Mouse (Mus musculus) ES-Bruce4 (cell line): ENCODE results near the gene Zfp362.

ENCODE experiments used
- CTCF ChIP-seq: IDR thresholded peaks from one replicate; pipeline ENCODE4 v1.8.1; 2011; ENCODE audit warnings: low read depth, low read length
- POLR2A ChIP-seq: IDR thresholded peaks from one replicate; pipeline ENCODE4 v1.8.1; 2011; ENCODE audit warnings: low read length; ENCODE audit not compliant: insufficient read depth

DNA sequence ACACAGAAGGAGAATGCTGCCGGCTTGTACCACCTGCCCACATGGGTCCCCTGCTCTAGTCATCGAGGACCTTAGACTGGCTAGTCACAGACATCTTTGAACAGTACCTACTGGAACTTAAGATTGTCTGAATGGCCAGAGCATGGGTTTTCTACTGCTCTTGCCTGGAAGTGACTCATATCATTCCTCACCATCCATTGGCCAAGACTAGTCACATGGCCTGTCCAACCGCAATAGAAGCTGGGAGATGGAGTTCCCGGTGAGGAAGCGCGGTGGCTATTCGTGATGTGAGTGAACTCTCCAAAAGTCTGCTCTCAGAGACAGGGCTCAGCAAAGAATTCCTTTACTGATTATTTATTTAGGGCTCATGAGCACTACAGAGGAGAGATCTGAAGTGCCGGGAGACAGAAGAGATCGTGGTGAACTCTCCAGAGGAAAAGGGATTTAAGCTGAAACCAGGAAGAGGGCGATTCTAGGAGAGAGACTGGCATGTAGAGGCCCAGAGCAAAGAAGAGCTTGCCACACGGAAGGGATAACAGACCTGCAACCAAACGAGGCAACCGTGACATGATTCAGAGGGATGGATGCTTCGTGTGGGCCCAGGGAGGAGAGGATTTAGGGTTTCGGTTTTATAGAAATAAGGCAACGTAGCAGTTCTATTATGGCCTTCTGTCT, 5.7 kb upstream of the Zfp362 start:
- TF ChIP-seq CTCF: no peak
- TF ChIP-seq POLR2A: peak; percentile 64
